ENCODE assay signal across 12 mouse cellular contexts in the genomic region with DNA sequence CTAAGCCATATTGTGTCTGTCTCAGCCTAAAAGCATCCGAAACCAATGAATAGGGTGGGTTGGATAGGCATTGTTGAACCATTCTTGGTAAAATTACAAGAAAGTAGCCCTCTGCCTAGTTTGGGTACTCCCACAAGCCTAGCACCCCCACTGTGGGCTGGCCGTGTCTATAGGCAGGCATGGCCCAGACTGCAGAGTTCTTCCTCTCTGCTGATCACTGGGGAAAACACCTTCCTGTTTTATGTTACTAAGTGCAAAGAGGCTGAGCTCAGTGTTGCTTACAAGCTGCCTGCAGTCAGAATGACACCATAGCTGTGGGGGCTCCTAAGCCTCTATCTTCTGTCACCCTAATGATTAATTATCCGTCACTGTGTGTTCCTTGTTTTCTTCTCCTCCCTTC. TPM values are rescaled to one million over a fixed set of nuclear protein-coding genes. Genes with fewer than 3 reads are reported as not detected.
DNase-seq lines count a peak whose midpoint lies in the region; ATAC-seq lines count a peak whose summit lies in the region.
"Had no signal": no experiment of that assay in that cellular context is flagged by ENCODE, and none has a peak within 500 bp of the region (broad histone marks: within the 10 kb centered on the region; RNA-seq: fewer than 3 reads in every experiment).

No protein-coding gene starts in this region.

- no peaks in the 10 kb centered on the region for H3K27me3 ChIP-seq in midbrain, embryonic 13.5 days
- no peaks in the 10 kb centered on the region; the same call in 1 of the 2 replicates for H3K27me3 ChIP-seq in midbrain, embryonic 11.5 days (ENCODE audit: control insufficient read depth, insufficient read depth, low read length)
- no peaks in the 10 kb centered on the region for H3K27me3 ChIP-seq in splenic B cell, adult 2 months (ENCODE audit: control insufficient read depth, insufficient read depth, low read length, poor library complexity, severe bottlenecking)
- H3K27me3 ChIP-seq in heart, embryonic 10.5 days (ENCODE audit: insufficient read depth, poor library complexity, severe bottlenecking) = no peaks in the 10 kb centered on the region

- no peak overlapping the region for H3K9ac ChIP-seq in midbrain, embryonic 13.5 days (replicated peaks)
- no peak overlapping the region for H3K9ac ChIP-seq in midbrain, embryonic 11.5 days (ENCODE audit: low read length)

- no peaks in the 10 kb centered on the region for H3K36me3 ChIP-seq in midbrain, embryonic 13.5 days
- H3K36me3 ChIP-seq in midbrain, embryonic 11.5 days (ENCODE audit: control insufficient read depth, insufficient read depth, low read length) = no peaks in the 10 kb centered on the region
- no peaks in the 10 kb centered on the region for H3K36me3 ChIP-seq in macrophage (ENCODE audit: inconsistent target)
- no peaks in the 10 kb centered on the region for H3K36me3 ChIP-seq in splenic B cell, adult 2 months (ENCODE audit: control insufficient read depth, insufficient read depth, low read length, poor library complexity, severe bottlenecking)
- no peaks in the 10 kb centered on the region for H3K36me3 ChIP-seq in heart, embryonic 10.5 days

- no peaks in the 10 kb centered on the region for H3K79me2 ChIP-seq in macrophage (ENCODE audit: inconsistent target)

- H3K4me3 ChIP-seq in midbrain, embryonic 13.5 days (replicated peaks) = peak overlapping the region; percentile 16
- no peak overlapping the region for H3K4me3 ChIP-seq in midbrain, embryonic 11.5 days (ENCODE audit: low read depth, low read length)
- no peak overlapping the region for H3K4me3 ChIP-seq in macrophage (ENCODE audit: inconsistent target)
- H3K4me3 ChIP-seq in heart, embryonic 10.5 days = no peak overlapping the region

- no peak for ATAC-seq in midbrain, embryonic 13.5 days
- ATAC-seq in midbrain, embryonic 11.5 days (ENCODE audit: low FRiP score) = no peak

- no peaks in the 10 kb centered on the region for H3K9me3 ChIP-seq in midbrain, embryonic 13.5 days
- H3K9me3 ChIP-seq in midbrain, embryonic 11.5 days (ENCODE audit: control insufficient read depth, low read length) = no peaks in the 10 kb centered on the region
- H3K9me3 ChIP-seq in heart, embryonic 10.5 days = no peaks in the 10 kb centered on the region

- no peak overlapping the region for H3K27ac ChIP-seq in midbrain, embryonic 13.5 days
- H3K27ac ChIP-seq in midbrain, embryonic 11.5 days (ENCODE audit: low read depth, low read length) = no peak overlapping the region
- H3K27ac ChIP-seq in macrophage = peak overlapping the region; percentile 13; the same call in 1 of the 2 replicates
- H3K27ac ChIP-seq in heart, embryonic 10.5 days = no peak overlapping the region
- H3K27ac ChIP-seq: stomach, postnatal 0 days had no signal

- H3K4me2 ChIP-seq in midbrain, embryonic 13.5 days (replicated peaks) = peak overlapping the region; percentile 72
- no peak overlapping the region for H3K4me2 ChIP-seq in midbrain, embryonic 11.5 days

- H3K4me1 ChIP-seq in midbrain, embryonic 13.5 days (replicated peaks) = peaks cover 26% of the 10 kb centered on the region
- no peaks in the 10 kb centered on the region for H3K4me1 ChIP-seq in midbrain, embryonic 11.5 days (ENCODE audit: control insufficient read depth, insufficient read depth, low read length)
- H3K4me1 ChIP-seq in heart, embryonic 10.5 days = no peaks in the 10 kb centered on the region

- 67% methylated on average over 3 of the region's 3 CpGs for WGBS in midbrain, embryonic 13.5 days
- WGBS in midbrain, embryonic 11.5 days = 71% methylated on average over 3 of the region's 3 CpGs
- 64% methylated on average over 2 of the region's 3 CpGs for WGBS in macrophage (ENCODE audit: missing documents)
- 58% methylated on average over 3 of the region's 3 CpGs for WGBS in heart, embryonic 10.5 days

- DNase-seq in midbrain, embryonic 11.5 days (ENCODE audit: low spot score, missing footprints) = no peak
- DNase-seq in brain, adult 2 months (ENCODE audit: low read depth, low spot score) = peak; percentile 23
- DNase-seq in splenic B cell, adult 2 months (ENCODE audit: low read depth, low spot score) = peak; percentile 19
- no peak for DNase-seq in heart, embryonic 10.5 days (ENCODE audit: low spot score)
- no peak for DNase-seq in kidney, adult 9 months
- DNase-seq: adrenal gland, postnatal 10 days; heart, adult 11 months; heart, postnatal 36 days; layer of hippocampus, adult 9-11 months had no signal

RNA-seq across cellular contexts. Expression of a gene that starts 4.4 kb away (rescaled TPM):
- 74.5 and 83.7 TPM in 2 replicates for polyA plus RNA-seq in midbrain, embryonic 13.5 days (2015; fragmentation: Nextera tagmentation; extraction: Ambion mirVana)
- polyA plus RNA-seq in midbrain, embryonic 11.5 days (2014; fragmentation: Nextera tagmentation; extraction: Ambion mirVana) = 25.2 and 27.3 TPM in 2 replicates
- 1 to 10 TPM in 7 of 26 experiments, under 1 TPM in 8, not detected in 11; 0.54 to 1.9 (median 0.87) TPM for total RNA-seq in macrophage (2018; cell fraction: chromatin; rRNA removed)
- under 1 TPM in 25 of 26 experiments, not detected in 1; 0.18 to 0.93 (median 0.38) TPM for total RNA-seq in macrophage (2018; cell fraction: cytosol; rRNA removed)
- total RNA-seq in macrophage (2018; cell fraction: nucleus; rRNA removed) = 1 to 10 TPM in 11 of 26 experiments, under 1 TPM in 7, not detected in 8; 0.55 to 2.8 (median 1.2) TPM
- 0.85 to 1.0 TPM (median 1.0 TPM) in 3 replicates for polyA plus RNA-seq in macrophage (2018)
- 7.8 and 8.0 TPM in 2 replicates for polyA plus RNA-seq in heart, embryonic 10.5 days (2016; fragmentation: Nextera tagmentation; extraction: Ambion mirVana)

RNA-seq across cellular contexts. Expression of a gene that starts 10.1 kb away (rescaled TPM):
- 45.3 and 46.3 TPM in 2 replicates for polyA plus RNA-seq in midbrain, embryonic 13.5 days (2015; fragmentation: Nextera tagmentation; extraction: Ambion mirVana)
- 75.5 and 79.9 TPM in 2 replicates for polyA plus RNA-seq in midbrain, embryonic 11.5 days (2014; fragmentation: Nextera tagmentation; extraction: Ambion mirVana)
- 10 to 100 TPM in 20 of 26 experiments, 1 to 10 TPM in 6; 4.1 to 39.3 (median 18.4) TPM for total RNA-seq in macrophage (2018; cell fraction: chromatin; rRNA removed)
- 10 to 100 TPM; 14.4 to 34.5 (median 22.2) TPM for total RNA-seq in macrophage (2018; cell fraction: cytosol; rRNA removed)
- total RNA-seq in macrophage (2018; cell fraction: nucleus; rRNA removed) = 10 to 100 TPM in 21 of 26 experiments, 1 to 10 TPM in 5; 4.5 to 31.5 (median 17.8) TPM
- polyA plus RNA-seq in macrophage (2018) = 31.7 to 34.7 TPM (median 33.8 TPM) in 3 replicates
- polyA plus RNA-seq in heart, embryonic 10.5 days (2016; fragmentation: Nextera tagmentation; extraction: Ambion mirVana) = 108 and 118 TPM in 2 replicates

Comparison
In these comparisons a context has a peak if more than half of its experiments do, and no peak if none do; other contexts are left out.
1. DNase-seq: peak in brain, adult 2 months (single experiment) and splenic B cell, adult 2 months (single experiment); none in midbrain, embryonic 11.5 days (single experiment), heart, embryonic 10.5 days (single experiment) and kidney, adult 9 months (single experiment).